Mouse (Mus musculus) liver, embryonic 14 days (tissue): ENCODE measurements around the gene Zbtb18. TPM values are rescaled to one million over a fixed set of nuclear protein-coding genes. Genes with fewer than 3 reads are reported as not detected.

Source experiments
- polyA plus RNA-seq: library from polyadenylated mRNA; depleted of rRNA; stranded (reverse); fragments of >200 nt; gene quantifications from 2 replicates; pipeline ENCODE4 v1.2.3, GENCODE M21; 2012; rRNA removed

Zbtb18 gene
- polyA plus RNA-seq = 3.3 and 5.5 TPM in 2 replicates

DNA sequence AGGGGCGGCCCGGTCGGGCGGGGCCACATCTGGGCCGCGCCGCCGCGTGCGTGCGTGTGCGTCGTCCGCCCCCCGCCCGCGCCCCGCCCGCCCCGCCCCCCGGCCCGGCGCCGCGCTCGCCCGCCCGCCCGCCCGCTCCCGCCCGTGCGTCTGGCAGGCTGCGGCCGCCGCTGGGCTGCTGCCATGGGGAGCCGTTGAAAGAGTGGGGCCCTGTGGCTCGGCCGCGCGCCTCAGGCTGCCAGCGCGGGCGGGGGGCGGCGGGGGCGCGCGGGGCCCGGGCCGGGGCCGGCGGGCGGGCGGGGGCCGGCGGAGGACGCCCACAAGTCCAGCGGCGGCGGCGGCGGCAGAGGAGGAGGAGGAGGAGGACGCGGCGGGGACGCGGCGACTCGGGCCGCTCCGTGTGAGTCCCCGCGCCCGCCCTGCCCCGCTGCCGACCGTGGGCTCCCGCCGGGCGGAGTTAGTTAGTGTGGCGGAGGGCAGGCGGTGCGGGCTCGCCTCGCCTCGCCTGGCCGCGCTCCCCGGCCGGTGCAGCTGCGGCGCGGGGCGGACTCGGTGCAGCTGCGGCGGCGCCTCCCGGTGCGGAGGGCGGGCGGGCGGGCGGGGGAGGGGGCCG lies at the start of gene Zbtb18:
Gene Zbtb18 (plus strand): TSS at position 156 of the 613 bp plus-strand sequence.

Other genes starting within 250 kb of the Zbtb18 start
- gene Akt3, start 184.1 kb upstream of the Zbtb18 start, polyA plus RNA-seq = 1.1 and 1.2 TPM in 2 replicates